Mouse (Mus musculus): ENCODE data around the gene Enox1.

DNA sequence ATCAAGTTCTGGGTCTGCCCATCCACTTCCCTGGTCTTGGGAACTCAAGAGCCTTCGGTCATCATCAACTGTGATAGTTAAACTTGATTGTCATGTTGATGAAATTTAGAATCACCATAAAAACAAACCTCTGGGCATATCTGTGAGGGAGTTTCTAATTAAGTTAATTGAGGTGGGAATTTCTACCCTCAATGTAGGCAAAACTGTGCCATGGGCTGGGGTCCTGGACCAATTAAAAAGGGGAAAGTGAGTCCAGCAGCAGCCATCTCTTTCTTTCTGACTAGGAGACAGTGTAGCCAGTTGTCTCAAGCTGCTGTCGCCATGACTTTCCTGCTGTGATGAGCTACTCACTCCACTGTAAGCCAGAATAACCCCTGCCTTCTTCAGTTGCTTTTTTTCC, 335.2 kb downstream of the Enox1 start:
- TF ChIP-seq POLR2A (IDR thresholded peaks at IDR 0.05; ENCODE audit: insufficient read length, low read depth) (no peak), E2F4 (IDR thresholded peaks at IDR 0.05; ENCODE audit: insufficient read depth) (no peak), CEBPB (IDR thresholded peaks at IDR 0.05; ENCODE audit: insufficient read depth, poor library complexity, severe bottlenecking) (no peak), MAX (IDR thresholded peaks at IDR 0.05; ENCODE audit: low read depth) (no peak)

Data from myocyte (in vitro differentiated cells).